Mouse (Mus musculus) embryonic facial prominence, embryonic 11.5 days (tissue): ENCODE data around the gene Hivep3. TPM values are rescaled to one million over a fixed set of nuclear protein-coding genes. Genes with fewer than 3 reads are reported as not detected.

Experiments used
- ATAC-seq: fragments of 200-750 bp; cut with Nextera tagmentation; replicated peaks from 2 replicates; pipeline ENCODE4 v1.8.0; 2017; ENCODE audit warnings: low read depth; ENCODE audit not compliant: insufficient number of reproducible peaks, low FRiP score, low TSS enrichment
- DNase-seq: peaks from one replicate; pipeline ENCODE4 v3.0.0-alpha.2; 2015; ENCODE audit warnings: low spot score
- H3K27ac ChIP-seq: fragments of 300-500 bp; sonication (generic); replicated peaks from 2 replicates; pipeline ENCODE4 v1.5.1; 2014; ENCODE audit warnings: mild to moderate bottlenecking, low read depth, low read length, control low read depth
- H3K27me3 ChIP-seq: fragments of 300-500 bp; sonication (generic); 2 replicates; pipeline ENCODE4 v1.6.1; 2014; ENCODE audit warnings: mild to moderate bottlenecking, low read length, moderate library complexity, mixed read lengths; ENCODE audit not compliant: control insufficient read depth, insufficient read depth
- H3K36me3 ChIP-seq: fragments of 300-500 bp; sonication (generic); replicated peaks from 2 replicates; pipeline ENCODE4 v1.6.1; 2014; ENCODE audit warnings: low read depth, mild to moderate bottlenecking, low read length, moderate library complexity, mixed read lengths; ENCODE audit not compliant: control insufficient read depth, insufficient read depth
- H3K4me1 ChIP-seq: fragments of 300-500 bp; sonication (generic); 2 replicates; pipeline ENCODE4 v1.6.1; 2014; ENCODE audit warnings: low read length, mixed read lengths; ENCODE audit not compliant: control insufficient read depth, insufficient read depth
- H3K4me2 ChIP-seq: fragments of 300-500 bp; sonication (generic); 2 replicates; pipeline ENCODE4 v1.6.1; 2014; ENCODE audit warnings: low read depth, mild to moderate bottlenecking, control low read depth, low read length, moderate library complexity
- H3K4me3 ChIP-seq: fragments of 300-500 bp; sonication (generic); 2 replicates; pipeline ENCODE4 v1.5.1; 2014; ENCODE audit warnings: low read depth, low read length, control low read depth
- H3K9ac ChIP-seq: fragments of 300-500 bp; sonication (generic); replicated peaks from 2 replicates; pipeline ENCODE4 v1.6.1; 2014; ENCODE audit warnings: mild to moderate bottlenecking, control low read depth, low read length
- H3K9me3 ChIP-seq: fragments of 300-500 bp; sonication (generic); replicated peaks from 2 replicates; pipeline ENCODE4 v1.6.1; 2016; ENCODE audit warnings: mild to moderate bottlenecking, low read length, inconsistent platforms, mixed read lengths; ENCODE audit not compliant: control insufficient read depth
- WGBS: fragments of 180-500 bp; shearing (Covaris S2); extraction: QIAGEN DNeasy Blood & Tissue Kit; methylation state at CpG from one replicate; pipeline ENCODE4 v1.1.7; 2014; 5-methylcytosine and 5-hydroxymethylcytosine counted together
- polyA plus RNA-seq: library from polyadenylated mRNA; unstranded; fragments of >200 nt; fragmentation: Nextera tagmentation; extraction: Ambion mirVana; gene quantifications from 2 replicates; pipeline ENCODE4 v1.2.1, GENCODE M21; 2014

Hivep3 gene
- polyA plus RNA-seq, 1 experiment from 2014 or later = 1.6 TPM

- DNase-seq = no peak
- no peak overlapping the region for H3K27ac ChIP-seq
- H3K4me3 ChIP-seq = no peak overlapping the region
- no peaks in the 10 kb centered on the region for H3K36me3 ChIP-seq
- H3K4me2 ChIP-seq = no peak overlapping the region
- no peaks in the 10 kb centered on the region for H3K9me3 ChIP-seq
- no peaks in the 10 kb centered on the region for H3K27me3 ChIP-seq
- ATAC-seq = no peak
- no peak overlapping the region for H3K9ac ChIP-seq
- 88% methylated on average over 2 of the region's 2 CpGs for WGBS
- no peaks in the 10 kb centered on the region for H3K4me1 ChIP-seq
These were observed 14.8 kb downstream of the Hivep3 start for GRCm38 (mm10) chr4:119748341-119748740.

DNA sequence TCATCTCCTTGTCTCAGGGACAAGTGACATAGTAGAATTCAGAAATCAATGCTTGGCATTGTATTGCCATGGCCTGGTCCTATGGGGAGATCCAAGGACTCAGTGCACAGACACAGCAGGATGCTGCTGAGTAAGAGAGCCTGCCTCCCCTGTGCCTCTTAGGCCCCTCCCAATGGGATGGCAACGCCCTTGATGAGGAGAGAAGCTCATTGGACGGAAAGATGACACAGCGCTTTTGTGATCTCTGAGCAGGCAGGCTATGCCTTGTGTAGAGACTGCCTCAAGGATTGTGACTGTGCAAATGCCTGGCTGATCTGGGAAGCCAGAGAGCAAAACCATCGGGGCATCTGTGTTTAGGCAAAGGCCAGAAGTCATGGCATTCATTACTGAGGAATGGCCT, 16.6 kb downstream of the Hivep3 start:
- no peaks in the 10 kb centered on the region for H3K36me3 ChIP-seq
- no peaks in the 10 kb centered on the region for H3K4me1 ChIP-seq
- no peaks in the 10 kb centered on the region for H3K27me3 ChIP-seq
- no peaks in the 10 kb centered on the region for H3K9me3 ChIP-seq
- no peak overlapping the region for H3K4me2 ChIP-seq
- no peak overlapping the region for H3K27ac ChIP-seq
- no peak overlapping the region for H3K4me3 ChIP-seq
- peak; percentile 14 for DNase-seq
- ATAC-seq = no peak
- H3K9ac ChIP-seq = no peak overlapping the region
- 26% methylated on average over 4 of the region's 4 CpGs for WGBS

GRCm38 (mm10) chr4:119750681-119751211, 17.2 kb downstream of the Hivep3 start:
- Histone ChIP-seq H3K9me3 (no peaks in the 10 kb centered on the region), H3K4me2 (no peak overlapping the region), H3K36me3 (no peaks in the 10 kb centered on the region), H3K4me3 (no peak overlapping the region), H3K27me3 (no peaks in the 10 kb centered on the region), H3K27ac (no peak overlapping the region), H3K4me1 (no peaks in the 10 kb centered on the region), H3K9ac (no peak overlapping the region)
- WGBS = 89% methylated on average over 6 of the region's 6 CpGs
- ATAC-seq (no peak), DNase-seq (no peak)

- H3K27me3 ChIP-seq = no peaks in the 10 kb centered on the region
- H3K9me3 ChIP-seq = no peaks in the 10 kb centered on the region
- no peak overlapping the region for H3K27ac ChIP-seq
- no peaks in the 10 kb centered on the region for H3K4me1 ChIP-seq
- ATAC-seq (no peak), DNase-seq (no peak)
- no peak overlapping the region for H3K4me3 ChIP-seq
- WGBS = 77% methylated on average over 2 of the region's 2 CpGs
- no peaks in the 10 kb centered on the region for H3K36me3 ChIP-seq
- H3K4me2 ChIP-seq = no peak overlapping the region
- no peak overlapping the region for H3K9ac ChIP-seq
These were observed 17.9 kb downstream of the Hivep3 start for GRCm38 (mm10) chr4:119751408-119752006.

- H3K4me3 ChIP-seq = no peak overlapping the region
- WGBS = 79% methylated on average over 4 of the region's 4 CpGs
- H3K4me2 ChIP-seq = no peak overlapping the region
- no peaks in the 10 kb centered on the region for H3K4me1 ChIP-seq
- ATAC-seq (no peak), DNase-seq (no peak)
- H3K27me3 ChIP-seq = no peaks in the 10 kb centered on the region
- H3K27ac ChIP-seq = no peak overlapping the region
- H3K36me3 ChIP-seq = no peaks in the 10 kb centered on the region
- H3K9ac ChIP-seq = no peak overlapping the region
- H3K9me3 ChIP-seq = no peaks in the 10 kb centered on the region
These were observed 26.1 kb downstream of the Hivep3 start for GRCm38 (mm10) chr4:119759574-119760233.

DNA sequence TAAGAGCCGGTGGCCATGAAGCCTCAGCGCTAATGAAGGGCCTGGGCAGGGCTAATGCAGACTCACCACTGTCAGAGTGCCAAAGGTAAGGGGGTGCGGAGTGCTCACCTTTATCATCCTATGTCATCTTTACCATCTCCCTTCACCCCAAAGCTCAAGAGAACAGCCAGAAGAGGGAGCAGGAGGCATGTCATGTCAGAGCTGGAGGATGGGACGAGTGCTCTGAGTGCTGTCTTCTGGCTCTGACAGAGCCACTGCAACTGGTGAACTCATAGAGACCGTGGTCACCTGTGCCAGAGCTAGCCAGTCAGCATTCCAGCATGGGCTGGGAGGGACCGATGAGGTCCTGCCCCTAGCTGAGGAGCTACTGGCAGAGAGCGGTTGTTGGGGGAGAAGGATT, 27.2 kb downstream of the Hivep3 start:
- no peak for DNase-seq
- Histone ChIP-seq H3K27ac (no peak overlapping the region), H3K27me3 (no peaks in the 10 kb centered on the region), H3K9me3 (no peaks in the 10 kb centered on the region), H3K4me1 (no peaks in the 10 kb centered on the region), H3K9ac (no peak overlapping the region), H3K36me3 (no peaks in the 10 kb centered on the region), H3K4me2 (no peak overlapping the region), H3K4me3 (no peak overlapping the region)
- no peak for ATAC-seq
- WGBS = 78% methylated on average over 7 of the region's 7 CpGs

DNA sequence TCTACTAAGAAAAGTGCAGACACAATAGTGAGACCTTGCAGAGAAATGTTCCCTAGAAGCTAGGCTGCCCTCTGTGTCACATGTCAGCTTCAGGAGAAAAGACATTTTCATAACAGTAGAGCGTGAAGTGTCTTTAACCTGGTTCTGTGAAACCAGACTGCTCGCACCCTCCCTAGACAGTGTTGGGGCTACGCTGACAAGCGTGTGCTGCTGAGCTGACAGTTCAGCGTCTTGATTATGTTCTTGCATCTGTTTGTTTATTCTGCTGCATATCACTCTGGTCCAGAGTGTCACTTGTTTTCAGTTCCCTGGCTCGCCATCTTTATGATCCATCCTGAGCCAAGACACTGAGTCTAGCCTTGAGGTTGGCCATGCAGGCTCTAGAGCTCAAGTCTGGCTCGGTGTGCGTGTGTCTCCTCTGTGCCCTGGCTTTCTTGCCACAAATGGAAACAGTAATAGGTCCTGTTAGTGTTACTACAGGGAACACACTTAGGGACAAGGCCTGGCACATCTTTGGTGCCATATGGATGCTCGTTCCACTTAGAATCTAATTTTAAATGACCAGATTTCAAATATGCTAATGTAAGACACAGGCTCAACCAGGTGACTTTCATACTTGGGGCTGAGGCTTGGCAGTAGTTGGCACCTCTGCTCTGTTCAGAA, 28.0 kb downstream of the Hivep3 start:
- H3K9me3 ChIP-seq = no peaks in the 10 kb centered on the region
- H3K27me3 ChIP-seq = no peaks in the 10 kb centered on the region
- H3K27ac ChIP-seq = no peak overlapping the region
- ATAC-seq (no peak), DNase-seq (no peak)
- no peaks in the 10 kb centered on the region for H3K36me3 ChIP-seq
- H3K4me2 ChIP-seq = no peak overlapping the region
- H3K4me3 ChIP-seq = no peak overlapping the region
- WGBS = 82% methylated on average over 9 of the region's 9 CpGs
- H3K9ac ChIP-seq = no peak overlapping the region
- H3K4me1 ChIP-seq = no peaks in the 10 kb centered on the region

DNA sequence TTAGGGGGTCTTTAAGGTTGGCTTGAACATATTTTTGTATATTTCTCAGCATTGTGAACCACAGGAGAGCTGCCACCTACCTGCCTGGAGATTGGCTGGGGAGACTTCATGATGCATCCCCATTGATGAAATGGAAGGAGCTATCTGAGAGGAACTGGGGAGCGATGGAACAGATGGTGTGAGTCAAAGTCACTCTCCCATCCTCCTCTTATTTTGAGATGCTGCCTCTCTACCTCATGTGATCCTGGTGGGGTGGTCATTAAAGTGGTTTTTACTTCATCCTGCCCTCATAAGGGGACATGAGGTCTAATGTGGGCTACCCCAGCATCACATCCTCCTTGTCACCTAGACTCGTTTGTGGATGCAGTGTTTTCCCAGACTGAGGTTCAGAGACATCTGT, 28.6 kb downstream of the Hivep3 start:
- no peaks in the 10 kb centered on the region for H3K9me3 ChIP-seq
- no peak overlapping the region for H3K27ac ChIP-seq
- DNase-seq (no peak), ATAC-seq (no peak)
- no peak overlapping the region for H3K4me3 ChIP-seq
- no peaks in the 10 kb centered on the region for H3K36me3 ChIP-seq
- no peak overlapping the region for H3K9ac ChIP-seq
- no peaks in the 10 kb centered on the region for H3K27me3 ChIP-seq
- H3K4me1 ChIP-seq = no peaks in the 10 kb centered on the region
- WGBS = 80% methylated on average over 2 of the region's 2 CpGs
- no peak overlapping the region for H3K4me2 ChIP-seq
